Mouse (Mus musculus) spleen, adult 2 months (tissue): ENCODE measurements around the gene Alox5.

Source experiments
- CTCF ChIP-seq: fragments of 200-500 bp; IDR thresholded peaks from 2 replicates; pipeline ENCODE4 v1.5.1; 2011; ENCODE audit warnings: mild to moderate bottlenecking, inconsistent platforms; ENCODE audit not compliant: insufficient read depth, insufficient read length, insufficient replicate concordance; ENCODE audit errors: extremely low read depth
- POLR2A ChIP-seq: fragments of 200-500 bp; IDR thresholded peaks from 2 replicates; pipeline ENCODE4 v1.6.1; 2011; ENCODE audit warnings: low read depth, low read length, inconsistent platforms

GRCm38 (mm10) chr6:116401746-116402423, 59.1 kb downstream of the Alox5 start:
- TF ChIP-seq POLR2A, result no peak
- no peak for TF ChIP-seq CTCF
